Mouse (Mus musculus): Measurements from ENCODE around the gene Myadml2. TPM values are rescaled to one million over a fixed set of nuclear protein-coding genes. Genes with fewer than 3 reads are reported as not detected.

Gene Myadml2
- total RNA-seq, 4 experiments from 2014 or later, result 3.6 to 8.2 (median 6.0) TPM

DNA sequence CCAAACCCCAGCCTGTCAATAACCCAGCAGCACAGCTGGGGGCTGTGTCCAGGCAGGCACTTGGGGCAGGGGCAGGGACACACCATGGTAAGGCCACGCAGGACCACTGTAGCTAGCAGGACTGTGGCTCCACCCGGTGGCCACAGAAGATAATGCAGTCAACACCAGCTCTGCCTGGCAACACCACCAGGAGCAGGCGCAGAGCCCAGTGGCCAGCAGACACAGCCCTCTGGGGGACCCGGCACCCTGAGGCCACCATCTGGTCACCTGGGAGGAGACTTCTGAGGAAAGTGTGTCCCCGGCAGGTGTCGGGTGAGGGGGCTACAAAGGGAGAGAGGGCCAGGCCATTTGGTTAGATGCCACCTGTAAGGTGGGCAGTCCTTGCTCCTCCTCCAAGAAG is 35.2 kb downstream of the Myadml2 start:
- peak in 1 of 2 experiments; percentile 72 for DNase-seq (ENCODE audit: low spot score in 2 of 2)

DNA sequence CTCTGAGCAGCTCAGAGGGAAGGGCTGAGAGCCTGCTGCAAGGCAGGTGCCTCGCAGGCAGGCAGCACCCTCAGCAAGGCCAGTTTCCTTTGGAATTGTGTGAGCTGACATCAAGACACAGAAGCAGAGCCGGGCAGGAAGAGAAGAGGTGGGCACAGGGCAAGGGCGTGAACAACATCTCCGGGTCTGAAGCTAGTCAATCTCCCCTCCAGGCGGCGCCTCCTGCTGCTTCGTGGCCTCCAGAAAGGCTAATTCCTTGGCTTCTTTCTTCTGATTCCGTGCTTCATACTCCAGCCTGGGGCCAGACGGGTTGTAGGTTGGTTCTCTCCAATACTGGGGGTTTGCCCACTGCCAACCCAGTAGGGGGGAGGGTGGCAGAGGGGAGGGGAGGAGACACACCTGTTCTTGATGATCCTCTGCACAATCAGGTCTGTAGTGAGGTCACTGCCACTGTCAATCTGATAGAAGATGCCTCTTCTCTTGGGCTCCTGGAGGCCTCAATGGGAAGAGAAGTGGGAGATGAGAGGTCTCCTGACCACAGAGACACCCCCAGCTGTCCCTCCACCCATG is 37.4 kb downstream of the Myadml2 start:
- no peak for DNase-seq (ENCODE audit: low spot score in 2 of 2)

DNA sequence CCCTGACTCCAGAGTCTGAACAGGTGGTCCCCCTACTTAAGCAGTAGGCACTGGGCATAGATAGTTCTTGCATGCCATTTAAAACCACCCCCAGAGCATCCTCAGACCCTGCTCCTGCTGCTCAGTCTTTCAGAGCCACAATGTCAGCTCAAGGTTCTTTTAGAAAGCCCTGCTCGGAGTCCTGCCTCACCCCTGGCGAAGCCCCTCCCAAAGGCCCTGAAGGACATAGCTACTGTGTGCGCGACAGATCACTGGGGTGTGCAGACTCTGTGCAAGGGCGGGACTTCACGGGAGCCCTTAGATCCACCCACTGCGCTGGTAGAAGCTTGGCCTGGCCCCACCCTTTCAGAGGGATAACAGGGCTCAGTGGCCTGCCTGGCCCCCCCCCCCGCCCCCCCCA is 38.7 kb downstream of the Myadml2 start:
- no peak for DNase-seq (ENCODE audit: low spot score in 2 of 2)

DNA sequence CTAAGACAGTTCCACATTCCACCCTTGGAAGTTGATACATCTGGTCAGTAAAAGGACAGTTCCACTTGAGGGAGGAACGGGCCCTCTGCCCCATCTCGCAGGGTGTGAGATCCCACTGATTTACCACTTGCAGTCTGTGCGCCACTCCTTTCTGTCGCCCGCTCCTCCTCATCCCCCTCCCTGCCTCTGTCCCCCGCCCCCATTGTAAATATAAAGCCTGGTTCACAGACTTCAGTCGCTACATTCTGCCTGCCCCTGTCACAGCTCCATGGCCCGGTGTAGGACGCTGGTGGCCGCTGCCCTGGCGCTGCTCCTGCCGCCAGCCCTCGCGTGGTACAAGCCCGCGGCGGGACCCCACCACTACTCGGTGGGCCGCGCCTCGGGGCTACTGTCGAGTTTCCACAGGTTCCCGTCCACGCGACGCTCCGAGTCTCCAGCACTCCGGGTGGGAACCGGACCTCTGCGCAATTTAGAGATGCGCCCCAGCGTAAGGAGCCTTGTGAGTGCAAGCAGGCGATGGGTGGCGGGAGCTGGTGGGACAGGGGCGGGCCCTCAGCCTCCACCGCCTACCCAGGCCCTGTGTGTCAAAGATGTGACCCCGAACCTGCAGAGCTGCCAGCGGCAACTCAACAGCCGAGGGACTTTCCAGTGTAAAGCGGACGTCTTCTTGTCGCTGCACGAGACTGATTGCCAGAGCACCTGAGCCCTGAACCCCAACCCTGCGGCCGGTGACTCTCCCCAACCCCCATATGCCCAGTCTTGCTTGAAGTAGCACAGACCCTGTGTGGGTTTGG is 39.5 kb downstream of the Myadml2 start, which contains the start of gene Npb:
Npb (plus strand) TSS at position 237 of the 794 bp plus-strand sequence.
- no peak for DNase-seq (ENCODE audit: low spot score in 2 of 2)

DNA sequence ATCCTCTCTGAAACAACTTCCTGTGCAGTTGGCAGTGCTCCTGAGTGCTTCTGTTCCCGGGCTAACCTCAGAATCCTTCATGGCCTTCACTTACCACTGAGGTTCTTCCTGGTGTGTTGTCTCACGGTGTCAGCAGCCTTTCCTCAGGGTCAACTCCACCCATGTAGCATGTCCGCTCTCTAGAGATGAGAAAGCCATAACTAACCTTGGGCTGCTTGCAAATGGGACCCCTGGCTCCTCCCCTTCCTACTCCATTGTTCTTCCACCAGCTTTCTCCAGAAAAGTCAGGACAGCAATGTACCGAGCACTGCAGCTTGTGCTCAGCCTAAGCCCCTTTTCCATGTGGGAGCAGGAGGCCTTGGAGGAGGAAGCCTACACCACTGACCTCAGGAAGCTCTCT is 41.2 kb downstream of the Myadml2 start:
- DNase-seq (ENCODE audit: low spot score in 2 of 2), result no peak

DNA sequence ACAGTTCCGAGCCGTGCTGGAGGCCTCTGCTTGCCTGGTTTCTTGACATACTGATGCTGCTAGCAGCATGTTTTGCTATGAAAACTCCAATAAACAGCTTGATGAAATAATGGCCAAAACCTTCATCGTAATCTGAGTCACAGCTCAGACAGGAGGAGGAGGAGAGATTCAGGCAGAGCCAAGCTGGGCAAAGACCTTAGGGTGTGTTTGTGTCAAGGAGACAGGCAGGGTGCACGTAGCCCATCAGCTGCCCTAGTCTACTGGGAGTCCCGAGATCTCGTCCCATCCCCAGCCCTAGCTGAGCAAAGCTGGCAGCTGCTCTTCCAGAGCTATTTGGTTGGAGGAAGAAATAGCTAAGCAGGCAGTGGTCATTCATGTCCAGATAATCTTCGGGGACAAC is 42.3 kb downstream of the Myadml2 start:
- DNase-seq (ENCODE audit: low spot score in 2 of 2), result no peak

DNA sequence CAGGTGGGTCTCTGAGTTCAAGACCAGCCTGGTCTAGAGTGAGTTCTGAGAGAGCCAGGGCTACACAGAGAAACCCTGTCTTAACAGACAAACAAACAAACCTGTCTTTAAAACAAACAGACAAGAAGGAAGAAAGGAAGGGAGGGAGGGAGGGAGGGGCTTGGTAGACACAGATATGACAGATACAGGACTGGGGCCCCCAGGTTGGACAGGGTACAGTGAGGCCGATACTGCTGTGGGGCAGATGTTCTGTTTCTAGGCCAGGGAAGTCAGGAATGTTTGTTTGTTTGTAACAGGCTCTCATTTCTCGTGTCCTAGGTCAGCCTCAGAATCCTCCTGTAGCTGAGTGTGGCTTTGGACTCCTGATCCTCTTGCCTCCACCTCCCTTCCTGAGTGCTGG is 44.4 kb downstream of the Myadml2 start:
- DNase-seq (ENCODE audit: low spot score in 2 of 2), result no peak

DNA sequence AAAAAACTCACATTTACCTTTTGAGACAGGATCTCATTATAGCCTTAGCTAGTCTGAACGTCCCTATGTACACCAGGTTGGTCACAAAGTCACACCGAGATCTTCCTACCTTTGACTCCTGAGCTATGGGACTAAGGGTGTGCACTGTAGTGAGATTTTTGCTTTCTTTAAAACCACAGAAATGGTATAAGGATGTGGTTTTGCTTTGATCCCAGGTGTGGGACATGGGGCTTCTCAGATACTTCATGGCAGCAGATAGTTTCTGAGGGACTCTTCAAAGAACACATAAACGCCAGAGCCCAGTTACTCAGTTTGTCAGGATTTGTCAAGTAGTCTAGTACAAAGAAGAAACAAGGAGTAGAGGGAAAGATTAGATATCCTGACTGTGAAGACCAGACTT is 47.2 kb downstream of the Myadml2 start:
- DNase-seq (ENCODE audit: low spot score in 2 of 2), result no peak

DNA sequence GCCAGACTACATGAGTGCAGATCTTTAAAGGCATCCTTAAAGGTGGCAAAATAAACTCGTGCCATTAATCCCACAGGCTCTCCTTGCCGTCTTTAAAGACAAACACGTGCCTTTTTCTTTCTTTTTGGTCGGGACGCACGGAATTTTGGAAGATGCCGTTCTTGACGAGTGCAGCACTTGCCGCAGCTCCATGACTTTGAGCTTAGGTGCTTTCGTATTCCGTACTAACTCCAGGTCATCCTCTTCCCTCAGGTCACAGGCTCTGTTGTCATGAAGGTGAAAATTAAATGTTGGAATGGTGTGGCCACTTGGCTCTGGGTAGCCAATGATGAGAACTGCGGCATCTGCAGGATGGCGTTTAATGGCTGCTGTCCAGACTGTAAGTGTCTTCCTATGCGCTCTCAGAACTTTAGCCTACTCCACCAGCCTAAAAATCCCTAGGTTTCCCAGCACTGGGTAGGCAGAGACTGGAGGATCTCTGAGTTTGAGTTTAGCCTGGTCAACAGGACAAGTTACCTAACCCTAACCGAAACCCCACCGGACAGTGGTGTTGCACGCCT is 48.9 kb downstream of the Myadml2 start:
- no peak for DNase-seq (ENCODE audit: low spot score in 2 of 2)

DNA sequence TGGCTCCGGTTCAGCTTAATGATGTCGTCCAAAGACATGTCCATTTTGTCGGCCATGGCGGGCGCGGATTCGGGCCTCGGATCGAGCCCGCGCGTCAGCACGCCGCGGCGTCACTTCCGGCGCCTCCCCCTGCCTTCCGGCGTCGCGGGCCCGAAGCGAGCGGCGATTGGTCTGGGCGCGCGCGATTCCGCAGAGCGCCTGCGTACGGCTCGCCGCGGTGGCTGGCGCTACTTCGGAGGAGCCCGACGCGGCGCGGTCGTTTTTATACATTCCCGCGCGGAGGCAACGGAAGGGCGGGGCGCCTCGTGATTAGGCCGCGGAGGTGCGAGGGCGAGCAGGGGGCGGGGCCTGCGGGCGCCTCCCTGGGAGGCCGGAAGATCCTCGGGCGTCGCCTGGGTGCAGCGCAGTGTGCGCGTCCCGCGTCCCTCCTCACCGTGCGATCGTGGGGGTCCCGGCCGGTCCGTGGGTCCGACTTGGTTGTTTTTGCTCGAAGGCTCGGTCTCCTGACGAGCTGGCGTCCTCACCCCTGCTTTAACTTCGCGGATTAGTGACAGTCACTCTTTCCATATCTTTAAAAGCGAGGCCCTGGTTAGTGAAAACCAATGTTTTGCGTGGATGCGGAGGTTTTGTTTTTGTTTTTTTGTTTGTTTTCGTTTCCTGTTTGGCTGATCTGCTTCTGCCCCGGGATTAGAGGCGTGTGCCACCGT is 49.5 kb downstream of the Myadml2 start, which contains the start of the genes Alyref and Anapc11:
Alyref (minus strand) TSS at position 83 of the 707 bp plus-strand sequence.
Anapc11 (plus strand) TSS at position 139 of the 707 bp plus-strand sequence.
- DNase-seq (ENCODE audit: low spot score in 2 of 2), result peak; percentile 85 to 87

DNA sequence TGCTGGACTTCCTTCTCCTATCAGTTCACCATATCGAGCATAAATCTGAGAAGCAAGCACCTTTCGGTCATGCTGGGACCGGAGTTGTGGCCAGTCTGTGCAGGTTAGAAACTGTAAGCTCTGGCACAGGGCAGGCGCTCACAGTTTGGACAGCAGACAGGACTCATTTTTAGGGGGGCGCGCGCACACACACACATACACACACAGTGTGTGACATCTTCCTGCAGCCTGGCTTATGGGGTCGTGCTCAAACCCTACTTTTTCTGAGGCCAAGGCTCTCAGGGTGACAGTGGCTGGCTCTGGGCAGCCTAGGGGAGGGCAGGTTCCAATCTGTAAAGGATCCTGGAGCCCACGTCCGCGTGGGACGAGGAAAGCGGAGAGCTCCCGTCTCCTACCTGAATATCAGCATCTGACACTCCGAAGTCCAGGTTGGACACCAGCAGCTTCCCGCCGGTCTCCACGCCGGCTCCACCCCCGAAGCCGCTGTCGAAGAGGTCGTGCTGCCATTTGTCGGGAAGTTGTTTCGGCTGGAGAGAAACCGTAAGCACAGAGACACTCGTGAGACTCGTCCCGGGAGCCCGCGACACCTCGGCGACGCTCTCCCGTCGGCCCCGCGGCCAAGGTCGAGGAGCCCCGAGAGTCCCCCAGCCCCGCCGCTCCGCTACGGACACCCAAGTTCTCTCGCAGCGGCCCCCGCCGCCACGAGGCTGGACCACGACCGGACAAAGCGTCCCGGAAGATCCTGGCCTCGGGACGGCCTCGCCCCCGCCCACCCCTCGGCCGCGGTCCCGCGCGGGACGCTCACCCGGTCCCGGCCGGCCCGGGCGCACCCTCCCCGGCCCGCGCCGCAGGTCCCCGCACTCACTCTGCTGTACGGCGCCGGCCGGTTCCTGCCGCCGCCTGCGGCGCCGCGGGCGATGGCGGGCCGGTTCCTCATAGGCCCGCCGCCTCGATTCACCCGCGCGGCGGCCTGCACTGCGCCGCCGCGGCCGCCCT is 50.4 kb downstream of the Myadml2 start:
- no peak for DNase-seq (ENCODE audit: low spot score in 2 of 2)

Small RNA genes lying within 50 kb of the gene (microRNA-seq; reads per million reads assigned to microRNA genes)
- gene Mir6936, result 0.32 to 2.0 reads per million in 2 experiments

Other genes with a start within 250 kb of the Myadml2 start
- gene Nploc4, start 210.4 kb downstream of the Myadml2 start, total RNA-seq (2022), result 10 to 100 TPM; 62.8 to 68.5 (median 66.1) TPM
- 1 to 10 TPM in 1 of 4 experiments, not detected in 3; 2.4 TPM for gene Tspan10, start 205.5 kb downstream of the Myadml2 start, total RNA-seq (2022)
- gene Pde6g, start 194.7 kb downstream of the Myadml2 start, total RNA-seq (2022), result under 1 TPM in 3 of 4 experiments, not detected in 1; 0.38 to 0.91 (median 0.50) TPM
- 10 to 100 TPM; 15.7 to 19.0 (median 17.2) TPM for gene Oxld1, start 190.1 kb downstream of the Myadml2 start, total RNA-seq (2022)
- 10 to 100 TPM; 24.7 to 37.0 (median 27.4) TPM for gene Ccdc137, start 190.0 kb downstream of the Myadml2 start, total RNA-seq (2022)
- gene Arl16, start 180.6 kb downstream of the Myadml2 start, total RNA-seq (2022), result 10 to 100 TPM; 46.9 to 50.6 (median 50.3) TPM
- gene Mrpl12, start 163.5 kb downstream of the Myadml2 start, total RNA-seq (2022), result 10 to 100 TPM; 63.7 to 66.0 (median 64.4) TPM
- 10 to 100 TPM; 22.9 to 28.6 (median 25.0) TPM for gene Slc25a10, start 156.3 kb downstream of the Myadml2 start, total RNA-seq (2022)
- under 1 TPM in 1 of 4 experiments, not detected in 3; 0.25 TPM for gene Gcgr, start 117.5 kb downstream of the Myadml2 start, total RNA-seq (2022)
- 10 to 100 TPM; 61.1 to 68.7 (median 63.3) TPM for gene Mcrip1, start 98.4 kb downstream of the Myadml2 start, total RNA-seq (2022)
- gene Ppp1r27, start 97.0 kb downstream of the Myadml2 start, total RNA-seq (2022), result not detected
- 100 to 1,000 TPM; 119 to 147 (median 134) TPM for gene P4hb, start 74.9 kb downstream of the Myadml2 start, total RNA-seq (2022)
- gene Arhgdia, start 66.5 kb downstream of the Myadml2 start, total RNA-seq (2022), result 100 to 1,000 TPM; 268 to 314 (median 278) TPM
- gene Alyref, start 49.8 kb downstream of the Myadml2 start, total RNA-seq (2022), result 10 to 100 TPM; 38.1 to 61.8 (median 52.9) TPM
- 10 to 100 TPM; 91.1 to 99.6 (median 93.6) TPM for gene Anapc11, start 49.7 kb downstream of the Myadml2 start, total RNA-seq (2022)
- gene Npb, start 39.7 kb downstream of the Myadml2 start, total RNA-seq (2022), result 1 to 10 TPM in 3 of 4 experiments, not detected in 1; 1.3 to 2.7 (median 1.5) TPM
- 100 to 1,000 TPM; 142 to 164 (median 149) TPM for gene Pcyt2, start 30.2 kb downstream of the Myadml2 start, total RNA-seq (2022)
- gene Sirt7, start 22.9 kb downstream of the Myadml2 start, total RNA-seq (2022), result 10 to 100 TPM; 43.5 to 49.9 (median 45.4) TPM
- 10 to 100 TPM; 70.7 to 89.1 (median 77.4) TPM for gene Mafg, start 14.6 kb downstream of the Myadml2 start, total RNA-seq (2022)
- gene Pycr1, start 4.4 kb downstream of the Myadml2 start, total RNA-seq (2022), result 1 to 10 TPM; 1.1 to 1.6 (median 1.3) TPM
- gene Notum, start 13.0 kb upstream of the Myadml2 start, total RNA-seq (2022), result 1 to 10 TPM; 1.5 to 5.4 (median 5.2) TPM
- 10 to 100 TPM; 53.0 to 61.0 (median 55.6) TPM for gene Aspscr1, start 24.8 kb upstream of the Myadml2 start, total RNA-seq (2022)
- 10 to 100 TPM; 12.9 to 22.1 (median 17.2) TPM for gene Cenpx, start 65.6 kb upstream of the Myadml2 start, total RNA-seq (2022)
- 10 to 100 TPM; 51.1 to 67.4 (median 65.7) TPM for gene Lrrc45, start 65.8 kb upstream of the Myadml2 start, total RNA-seq (2022)
- 10 to 100 TPM; 33.5 to 43.1 (median 37.5) TPM for gene Rac3, start 73.3 kb upstream of the Myadml2 start, total RNA-seq (2022)
- 10 to 100 TPM in 3 of 4 experiments, 1 to 10 TPM in 1; 8.7 to 21.6 (median 14.5) TPM for gene Dcxr, start 79.1 kb upstream of the Myadml2 start, total RNA-seq (2022)
- gene Cbr2, start 84.0 kb upstream of the Myadml2 start, total RNA-seq (2022), result 1 to 10 TPM; 1.6 to 3.7 (median 2.5) TPM
- 10 to 100 TPM; 16.7 to 32.0 (median 24.2) TPM for gene Hmga1b, start 114.6 kb upstream of the Myadml2 start, total RNA-seq (2022)
- gene Rfng, start 136.0 kb upstream of the Myadml2 start, total RNA-seq (2022), result 10 to 100 TPM; 55.7 to 63.5 (median 61.8) TPM
- gene Gps1, start 136.1 kb upstream of the Myadml2 start, total RNA-seq (2022), result 100 to 1,000 TPM; 141 to 151 (median 144) TPM
- gene Dus1l, start 148.2 kb upstream of the Myadml2 start, total RNA-seq (2022), result 10 to 100 TPM; 48.3 to 53.3 (median 49.9) TPM
- 100 to 1,000 TPM; 187 to 227 (median 208) TPM for gene Fasn, start 176.4 kb upstream of the Myadml2 start, total RNA-seq (2022)